Mouse (Mus musculus): ENCODE measurements around the gene Gm572. TPM values are rescaled to one million over a fixed set of nuclear protein-coding genes. Genes with fewer than 3 reads are reported as not detected.

The Gm572 gene
- polyA plus RNA-seq, 1 experiment, result not detected

DNA sequence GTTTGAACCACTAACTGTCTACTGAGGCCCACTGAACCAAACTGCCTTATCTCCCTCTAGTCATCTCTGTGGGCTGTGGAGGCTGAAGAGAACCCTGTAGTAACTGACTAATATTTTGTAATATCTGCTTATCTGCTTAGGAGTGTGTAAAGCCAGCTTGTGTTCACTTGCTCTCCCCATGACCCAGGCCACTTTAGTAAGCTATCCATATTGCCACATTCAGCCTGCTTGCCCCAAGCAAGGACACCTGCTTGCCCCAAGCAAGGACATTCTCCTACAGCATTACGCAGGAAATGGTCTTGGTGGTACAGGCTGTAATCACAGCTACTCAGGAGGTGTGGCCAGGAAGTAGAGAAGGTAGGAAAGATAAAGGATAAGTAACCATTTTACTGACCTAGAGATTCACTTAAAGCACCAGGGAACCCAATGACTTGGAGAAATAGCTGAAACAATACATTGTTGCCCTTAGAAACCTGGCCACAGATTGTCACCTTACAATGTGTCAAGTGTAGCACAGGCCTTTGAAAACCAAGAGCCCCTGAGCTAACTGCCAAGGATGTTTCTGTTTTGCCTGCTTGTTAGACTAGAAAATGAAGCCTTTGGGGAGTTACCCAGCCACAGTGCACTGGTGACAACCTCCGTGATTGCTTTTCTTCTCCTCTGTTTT lies 9.6 kb upstream of the Gm572 start:
- no peaks in the 10 kb centered on the region for H3K27me3 ChIP-seq (ENCODE audit: control insufficient read depth)
- TF ChIP-seq TAL1 (IDR thresholded peaks at IDR 0.05; ENCODE audit: low read length) (no peak), GATA1 (IDR thresholded peaks at IDR 0.05; ENCODE audit: low read length) (no peak)

DNA sequence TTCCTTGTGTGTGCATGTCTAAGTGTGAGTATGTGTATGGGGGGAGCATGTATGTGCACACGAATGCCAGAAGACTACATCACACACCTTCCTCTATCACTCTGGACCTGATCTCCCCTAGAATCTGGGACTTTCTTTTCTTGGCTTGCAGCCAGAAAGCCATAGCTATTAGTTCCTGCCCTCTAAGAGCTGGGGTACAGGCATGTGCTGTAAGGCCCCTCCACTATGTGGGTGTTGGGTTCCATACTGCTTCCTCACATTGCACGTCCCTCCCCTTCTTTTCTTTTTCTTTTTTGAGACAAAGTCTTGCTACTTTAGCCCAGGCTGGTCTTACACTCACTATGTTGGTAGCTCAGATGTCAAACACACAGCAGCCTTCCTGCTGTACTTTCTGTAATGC lies 7.8 kb upstream of the Gm572 start:
- H3K4me3 ChIP-seq (replicated peaks), result no peak overlapping the region
- no peak for TF ChIP-seq GATA1 (IDR thresholded peaks at IDR 0.05; ENCODE audit: low read length)
- no peak for TF ChIP-seq TAL1 (IDR thresholded peaks at IDR 0.05; ENCODE audit: low read length)

More for the DNA sequence above, 9.6 kb upstream of the Gm572 start:
- H3K36me3 ChIP-seq (ENCODE audit: control insufficient read depth), result no peaks in the 10 kb centered on the region
- H3K4me1 ChIP-seq (ENCODE audit: control insufficient read depth), result peaks cover 6% of the 10 kb centered on the region
- no peak overlapping the region for H3K4me3 ChIP-seq (replicated peaks)
- no peaks in the 10 kb centered on the region for H3K9me3 ChIP-seq (ENCODE audit: control insufficient read depth, low read length)

DNA sequence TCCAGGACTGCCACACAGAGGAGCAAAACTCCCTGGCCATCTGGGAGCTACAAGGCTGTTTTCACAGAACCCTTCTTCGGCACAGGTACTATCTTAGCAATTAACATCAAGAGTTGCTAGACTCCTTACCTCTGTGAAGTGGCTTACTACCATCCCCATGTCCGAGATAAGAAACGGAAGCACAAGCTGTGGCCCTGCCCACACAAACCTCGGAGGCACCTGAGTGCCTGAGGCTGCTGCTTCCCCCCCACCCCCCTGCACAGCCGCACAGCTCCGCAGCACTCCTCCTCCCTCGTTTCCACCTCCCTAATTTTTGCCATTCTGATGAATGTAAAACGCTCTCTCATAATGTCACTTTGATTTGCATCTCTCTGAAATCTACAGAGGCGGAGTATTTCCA lies 4.8 kb upstream of the Gm572 start:
- Histone ChIP-seq H3K27me3 (ENCODE audit: control insufficient read depth) (no peaks in the 10 kb centered on the region), H3K4me1 (ENCODE audit: control insufficient read depth) (peaks cover 5% of the 10 kb centered on the region), H3K4me3 (replicated peaks) (no peak overlapping the region), H3K36me3 (ENCODE audit: control insufficient read depth) (no peaks in the 10 kb centered on the region), H3K9me3 (ENCODE audit: control insufficient read depth, low read length) (no peaks in the 10 kb centered on the region)
- TF ChIP-seq GATA1 (IDR thresholded peaks at IDR 0.05; ENCODE audit: low read length), result no peak
- TF ChIP-seq TAL1 (IDR thresholded peaks at IDR 0.05; ENCODE audit: low read length), result no peak

More for the DNA sequence above, 7.8 kb upstream of the Gm572 start:
- peaks cover 6% of the 10 kb centered on the region for H3K4me1 ChIP-seq (ENCODE audit: control insufficient read depth)
- no peaks in the 10 kb centered on the region for H3K27me3 ChIP-seq (ENCODE audit: control insufficient read depth)
- no peaks in the 10 kb centered on the region for H3K9me3 ChIP-seq (ENCODE audit: control insufficient read depth, low read length)
- no peaks in the 10 kb centered on the region for H3K36me3 ChIP-seq (ENCODE audit: control insufficient read depth)

DNA sequence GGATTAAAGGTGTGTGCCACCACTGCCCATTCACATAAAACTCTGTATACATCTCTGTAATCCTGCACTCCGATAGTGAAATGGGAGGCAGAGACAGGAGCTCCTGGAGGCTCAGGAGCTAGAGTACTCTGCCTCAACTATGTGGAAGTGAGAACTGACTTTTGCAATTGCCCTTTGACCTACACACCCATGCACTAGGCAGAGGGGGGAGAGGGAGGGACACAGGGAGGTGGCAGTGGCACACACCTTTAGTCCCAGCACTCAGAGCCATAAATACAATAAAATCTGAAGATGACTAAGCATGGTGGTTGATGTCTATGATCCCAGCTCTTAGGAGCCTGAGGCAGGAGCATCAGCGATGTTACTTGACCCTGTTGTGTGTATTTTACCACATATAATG lies 3.7 kb upstream of the Gm572 start:
- H3K27me3 ChIP-seq (ENCODE audit: control insufficient read depth), result peaks cover 5% of the 10 kb centered on the region; the same call in 1 of the 2 replicates
- no peaks in the 10 kb centered on the region for H3K9me3 ChIP-seq (ENCODE audit: control insufficient read depth, low read length)
- H3K4me1 ChIP-seq (ENCODE audit: control insufficient read depth), result peaks cover 10% of the 10 kb centered on the region
- no peaks in the 10 kb centered on the region for H3K36me3 ChIP-seq (ENCODE audit: control insufficient read depth)
- TF ChIP-seq GATA1 (IDR thresholded peaks at IDR 0.05; ENCODE audit: low read length) (no peak), TAL1 (IDR thresholded peaks at IDR 0.05; ENCODE audit: low read length) (no peak)
- H3K4me3 ChIP-seq (replicated peaks), result no peak overlapping the region

GRCm38 (mm10) chr4:148641121-148641520 lies 2.0 kb upstream of the Gm572 start:
- Histone ChIP-seq H3K36me3 (ENCODE audit: control insufficient read depth) (no peaks in the 10 kb centered on the region), H3K9me3 (ENCODE audit: control insufficient read depth, low read length) (no peaks in the 10 kb centered on the region), H3K4me1 (ENCODE audit: control insufficient read depth) (peaks cover 10% of the 10 kb centered on the region), H3K4me3 (replicated peaks) (no peak overlapping the region), H3K27me3 (ENCODE audit: control insufficient read depth) (peaks cover 5% of the 10 kb centered on the region; the same call in 1 of the 2 replicates)
- TF ChIP-seq TAL1 (IDR thresholded peaks at IDR 0.05; ENCODE audit: low read length) (no peak), GATA1 (IDR thresholded peaks at IDR 0.05; ENCODE audit: low read length) (no peak)

- TF ChIP-seq GATA1 (IDR thresholded peaks at IDR 0.05; ENCODE audit: low read length) (no peak), TAL1 (IDR thresholded peaks at IDR 0.05; ENCODE audit: low read length) (no peak)
- peak overlapping the region; percentile 36 for H3K4me3 ChIP-seq (replicated peaks)
- no peaks in the 10 kb centered on the region for H3K36me3 ChIP-seq (ENCODE audit: control insufficient read depth)
- H3K4me1 ChIP-seq (ENCODE audit: control insufficient read depth), result peaks cover 7% of the 10 kb centered on the region
- peaks cover 5% of the 10 kb centered on the region; the same call in 1 of the 2 replicates for H3K27me3 ChIP-seq (ENCODE audit: control insufficient read depth)
- H3K9me3 ChIP-seq (ENCODE audit: control insufficient read depth, low read length), result no peaks in the 10 kb centered on the region
Observed at GRCm38 (mm10) chr4:148644157-148644511, 1.0 kb downstream of the Gm572 start.

GRCm38 (mm10) chr4:148644926-148645325 lies 1.8 kb downstream of the Gm572 start:
- Histone ChIP-seq H3K4me1 (ENCODE audit: control insufficient read depth) (peaks cover 7% of the 10 kb centered on the region), H3K36me3 (ENCODE audit: control insufficient read depth) (no peaks in the 10 kb centered on the region), H3K27me3 (ENCODE audit: control insufficient read depth) (peaks cover 5% of the 10 kb centered on the region; the same call in 1 of the 2 replicates), H3K9me3 (ENCODE audit: control insufficient read depth, low read length) (no peaks in the 10 kb centered on the region), H3K4me3 (replicated peaks) (no peak overlapping the region)
- TF ChIP-seq TAL1 (IDR thresholded peaks at IDR 0.05; ENCODE audit: low read length), result no peak
- no peak for TF ChIP-seq GATA1 (IDR thresholded peaks at IDR 0.05; ENCODE audit: low read length)

GRCm38 (mm10) chr4:148646616-148647015 lies 3.5 kb downstream of the Gm572 start:
- Histone ChIP-seq H3K36me3 (ENCODE audit: control insufficient read depth) (no peaks in the 10 kb centered on the region), H3K4me3 (replicated peaks) (no peak overlapping the region), H3K9me3 (ENCODE audit: control insufficient read depth, low read length) (no peaks in the 10 kb centered on the region), H3K27me3 (ENCODE audit: control insufficient read depth) (peaks cover 5% of the 10 kb centered on the region; the same call in 1 of the 2 replicates), H3K4me1 (ENCODE audit: control insufficient read depth) (peaks cover 7% of the 10 kb centered on the region)
- no peak for TF ChIP-seq TAL1 (IDR thresholded peaks at IDR 0.05; ENCODE audit: low read length)
- TF ChIP-seq GATA1 (IDR thresholded peaks at IDR 0.05; ENCODE audit: low read length), result no peak

DNA sequence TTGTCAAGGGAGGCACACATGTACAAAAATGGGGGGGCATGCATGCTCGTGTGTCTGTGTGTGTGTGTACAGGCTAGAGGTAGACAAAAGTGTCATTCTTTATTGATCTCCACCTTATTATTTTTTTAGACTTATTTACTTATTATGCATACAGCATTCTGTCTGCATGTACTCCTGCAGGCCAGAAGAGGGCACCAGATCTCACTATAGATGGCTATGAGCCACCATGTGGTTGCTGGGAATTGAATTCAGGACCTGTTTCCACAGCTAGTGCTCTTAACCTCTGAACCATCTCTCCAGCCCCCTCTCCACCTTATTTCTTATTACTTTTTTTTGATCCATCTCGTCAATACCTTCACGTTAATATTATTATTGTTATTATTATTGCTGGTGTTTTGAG lies 6.2 kb downstream of the Gm572 start:
- Histone ChIP-seq H3K9me3 (ENCODE audit: control insufficient read depth, low read length) (peaks cover 3% of the 10 kb centered on the region; the same call in 1 of the 2 replicates), H3K4me1 (ENCODE audit: control insufficient read depth) (no peaks in the 10 kb centered on the region), H3K27me3 (ENCODE audit: control insufficient read depth) (no peaks in the 10 kb centered on the region), H3K4me3 (replicated peaks) (no peak overlapping the region), H3K36me3 (ENCODE audit: control insufficient read depth) (no peaks in the 10 kb centered on the region)
- TF ChIP-seq GATA1 (IDR thresholded peaks at IDR 0.05; ENCODE audit: low read length), result no peak
- TF ChIP-seq TAL1 (IDR thresholded peaks at IDR 0.05; ENCODE audit: low read length), result no peak

Measured in erythroblast, embryonic 14.5 days (primary cell).